Mouse (Mus musculus) lung, postnatal 36 days (tissue): ENCODE data around the gene Prkce.
A peak's percentile ranks its signal among the peaks of the same experiment; 100 is the strongest.

ENCODE experiments used
- DNase-seq: peaks from one replicate; pipeline ENCODE4 v3.0.0; 2022; ENCODE audit warnings: mixed read lengths

Prkce gene

GRCm38 (mm10) chr17:86494494-86494893 is 326.9 kb downstream of the Prkce start:
- no peak for DNase-seq

GRCm38 (mm10) chr17:86494895-86495294 is 327.3 kb downstream of the Prkce start:
- DNase-seq, result no peak

GRCm38 (mm10) chr17:86496123-86496771 is 328.7 kb downstream of the Prkce start:
- DNase-seq, result peak; percentile 76

- DNase-seq, result no peak
Observed at GRCm38 (mm10) chr17:86497302-86497701, 329.7 kb downstream of the Prkce start.

GRCm38 (mm10) chr17:86499359-86500045 is 331.9 kb downstream of the Prkce start:
- DNase-seq, result peak; percentile 89

- no peak for DNase-seq
Observed at GRCm38 (mm10) chr17:86501393-86501792, 333.8 kb downstream of the Prkce start.

GRCm38 (mm10) chr17:86503208-86503897 is 335.8 kb downstream of the Prkce start:
- no peak for DNase-seq

- peak; percentile 71 for DNase-seq
Observed at GRCm38 (mm10) chr17:86505183-86505631, 337.6 kb downstream of the Prkce start, which contains the start of gene Gm10309. TSS of gene Gm10309 (minus strand) at chr17:86505232.

GRCm38 (mm10) chr17:86506881-86507280 is 339.3 kb downstream of the Prkce start:
- no peak for DNase-seq

GRCm38 (mm10) chr17:86507342-86508211 is 340.0 kb downstream of the Prkce start:
- peak; percentile 68 for DNase-seq

GRCm38 (mm10) chr17:86508212-86508490 is 340.6 kb downstream of the Prkce start:
- no peak for DNase-seq

GRCm38 (mm10) chr17:86509871-86510270 is 342.3 kb downstream of the Prkce start:
- DNase-seq, result no peak

- DNase-seq, result peak; percentile 84
Observed at GRCm38 (mm10) chr17:86514974-86515620, 347.5 kb downstream of the Prkce start.

- DNase-seq, result no peak
Observed at GRCm38 (mm10) chr17:86516630-86517029, 349.0 kb downstream of the Prkce start.

- no peak for DNase-seq
Observed at GRCm38 (mm10) chr17:86518604-86519003, 351.0 kb downstream of the Prkce start.

GRCm38 (mm10) chr17:86521252-86521651 is 353.7 kb downstream of the Prkce start:
- no peak for DNase-seq

GRCm38 (mm10) chr17:86522649-86523048 is 355.1 kb downstream of the Prkce start:
- DNase-seq, result no peak

- DNase-seq, result peak; percentile 73
Observed at GRCm38 (mm10) chr17:86523374-86523773, 355.8 kb downstream of the Prkce start.

- DNase-seq, result no peak
Observed at GRCm38 (mm10) chr17:86523843-86524242, 356.3 kb downstream of the Prkce start.

- DNase-seq, result peak; percentile 70
Observed at GRCm38 (mm10) chr17:86525075-86525474, 357.5 kb downstream of the Prkce start.

- peak; percentile 67 for DNase-seq
Observed at GRCm38 (mm10) chr17:86526016-86526415, 358.4 kb downstream of the Prkce start.

- DNase-seq, result no peak
Observed at GRCm38 (mm10) chr17:86527298-86527697, 359.7 kb downstream of the Prkce start.
